Mouse (Mus musculus) bone marrow, adult 2 months (tissue): ENCODE results near the gene Sytl2. TPM values are rescaled to one million over a fixed set of nuclear protein-coding genes. Genes with fewer than 3 reads are reported as not detected.

ENCODE experiments used
- H3K27ac ChIP-seq: fragments of 200-500 bp; 2 replicates; pipeline ENCODE4 v1.5.1; 2012; ENCODE audit warnings: low read depth, mild to moderate bottlenecking, control low read depth, inconsistent platforms, low read length; ENCODE audit not compliant: control insufficient read depth, poor library complexity, insufficient read depth
- H3K4me1 ChIP-seq: fragments of 200-500 bp; 2 replicates; pipeline ENCODE4 v1.6.1; 2011; ENCODE audit warnings: low read length; ENCODE audit not compliant: control insufficient read depth, insufficient read depth
- H3K4me3 ChIP-seq: fragments of 200-500 bp; replicated peaks from 2 replicates; pipeline ENCODE3; 2011; ENCODE audit warnings: mild to moderate bottlenecking, low read depth, low read length, control low read depth; ENCODE audit not compliant: control insufficient read depth
- CTCF ChIP-seq: fragments of 200-500 bp; IDR thresholded peaks from 2 replicates; pipeline ENCODE4 v1.5.1; 2011; ENCODE audit warnings: low read length, control low read depth; ENCODE audit not compliant: control insufficient read depth, insufficient read depth
- POLR2A ChIP-seq: fragments of 200-500 bp; IDR thresholded peaks from 2 replicates; pipeline ENCODE4 v1.6.1; 2011; ENCODE audit warnings: low read depth, mild to moderate bottlenecking, control low read depth, low read length, borderline replicate concordance; ENCODE audit not compliant: control insufficient read depth
- WGBS: fragments of 180-500 bp; shearing (Covaris S2); methylation state at CpG from one replicate; pipeline ENCODE4 v1.1.7; 2018; 5-methylcytosine and 5-hydroxymethylcytosine counted together
- polyA plus RNA-seq: library from polyadenylated mRNA; stranded (reverse); fragments of >200 nt; gene quantifications from 2 replicates; pipeline ENCODE4 v1.2.4, GENCODE M21; 2011; ENCODE audit warnings: low replicate concordance; ENCODE audit not compliant: missing spikeins, insufficient read depth, insufficient read length

Sytl2 gene
- polyA plus RNA-seq, 1 experiment, result 0.85 TPM

DNA sequence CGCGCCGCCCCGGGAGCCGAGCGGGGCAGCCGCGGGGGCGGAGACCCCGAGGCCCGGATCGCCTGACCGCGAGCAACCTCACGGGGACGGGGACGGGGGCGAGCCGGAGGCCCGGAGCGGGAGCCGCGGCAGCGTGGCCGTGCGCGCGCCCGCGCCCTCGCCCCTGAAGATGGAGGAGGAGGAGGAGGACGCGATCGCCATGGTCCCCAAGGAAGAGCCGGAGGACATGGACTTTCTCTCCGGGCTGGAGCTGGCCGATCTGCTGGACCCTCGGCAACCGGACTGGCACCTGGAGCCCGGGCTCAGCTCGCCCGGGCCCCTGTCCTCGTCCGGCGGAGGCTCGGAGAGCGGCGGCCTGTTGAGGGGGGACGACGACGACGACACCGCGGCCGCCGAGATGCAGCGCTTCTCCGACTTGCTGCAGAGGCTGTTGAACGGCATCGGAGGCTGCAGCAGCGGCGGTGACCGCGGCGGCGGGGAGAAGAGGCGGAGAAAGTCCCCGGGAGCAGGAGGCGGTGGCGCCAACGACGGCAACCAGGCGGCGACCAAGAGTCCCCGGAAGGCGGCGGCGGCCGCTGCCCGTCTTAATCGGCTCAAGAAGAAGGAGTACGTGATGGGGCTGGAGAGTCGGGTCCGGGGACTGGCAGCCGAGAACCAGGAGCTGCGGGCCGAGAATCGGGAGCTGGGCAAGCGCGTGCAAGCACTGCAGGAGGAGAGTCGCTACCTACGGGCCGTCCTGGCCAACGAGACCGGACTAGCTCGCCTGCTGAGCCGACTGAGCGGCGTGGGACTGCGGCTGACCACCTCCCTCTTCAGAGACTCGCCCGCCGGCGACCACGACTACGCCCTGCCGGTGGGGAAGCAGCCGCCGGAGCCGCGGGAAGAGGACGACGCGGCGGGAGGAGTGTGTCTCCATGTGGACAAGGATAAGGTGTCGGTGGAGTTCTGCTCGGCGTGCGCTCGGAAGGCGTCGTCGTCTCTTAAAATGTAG lies 141.3 kb downstream of the Sytl2 start:
- TF ChIP-seq POLR2A, result peak; percentile 34; the same call in 1 of the 2 replicates
- TF ChIP-seq CTCF, result peak; percentile 15; the same call in 1 of the 2 replicates
- no peaks in the 10 kb centered on the region; the same call in 1 of the 2 replicates for H3K4me1 ChIP-seq
- peak overlapping the region; percentile 95 for H3K4me3 ChIP-seq
- WGBS, result under 1% methylated on average over 123 of the region's 123 CpGs
- peak overlapping the region; percentile 95 for H3K27ac ChIP-seq

DNA sequence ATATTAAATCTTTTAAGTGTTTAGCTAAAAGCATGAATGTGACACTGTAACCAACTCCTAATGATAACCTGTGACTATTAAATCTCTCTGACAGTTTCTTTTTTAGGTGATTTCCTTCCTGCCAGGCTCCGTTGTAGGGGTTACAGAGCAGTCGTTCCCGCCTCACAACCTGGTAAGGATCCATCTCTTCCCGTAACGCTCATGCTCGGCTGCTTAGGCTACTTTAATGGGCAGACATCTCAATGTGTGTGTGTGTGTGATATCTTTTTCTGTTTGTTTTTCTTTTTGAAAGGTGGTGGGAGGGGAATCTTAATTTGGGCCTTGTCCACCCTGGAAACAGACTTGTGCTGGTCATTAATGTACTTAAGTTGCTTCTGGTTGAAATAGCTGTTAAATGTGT lies 142.2 kb downstream of the Sytl2 start:
- TF ChIP-seq POLR2A (no peak), CTCF (no peak)
- H3K4me1 ChIP-seq, result no peaks in the 10 kb centered on the region; the same call in 1 of the 2 replicates
- peak overlapping the region; percentile 95 for H3K4me3 ChIP-seq
- WGBS, result 2% methylated on average over 6 of the region's 6 CpGs
- H3K27ac ChIP-seq, result no peak overlapping the region

DNA sequence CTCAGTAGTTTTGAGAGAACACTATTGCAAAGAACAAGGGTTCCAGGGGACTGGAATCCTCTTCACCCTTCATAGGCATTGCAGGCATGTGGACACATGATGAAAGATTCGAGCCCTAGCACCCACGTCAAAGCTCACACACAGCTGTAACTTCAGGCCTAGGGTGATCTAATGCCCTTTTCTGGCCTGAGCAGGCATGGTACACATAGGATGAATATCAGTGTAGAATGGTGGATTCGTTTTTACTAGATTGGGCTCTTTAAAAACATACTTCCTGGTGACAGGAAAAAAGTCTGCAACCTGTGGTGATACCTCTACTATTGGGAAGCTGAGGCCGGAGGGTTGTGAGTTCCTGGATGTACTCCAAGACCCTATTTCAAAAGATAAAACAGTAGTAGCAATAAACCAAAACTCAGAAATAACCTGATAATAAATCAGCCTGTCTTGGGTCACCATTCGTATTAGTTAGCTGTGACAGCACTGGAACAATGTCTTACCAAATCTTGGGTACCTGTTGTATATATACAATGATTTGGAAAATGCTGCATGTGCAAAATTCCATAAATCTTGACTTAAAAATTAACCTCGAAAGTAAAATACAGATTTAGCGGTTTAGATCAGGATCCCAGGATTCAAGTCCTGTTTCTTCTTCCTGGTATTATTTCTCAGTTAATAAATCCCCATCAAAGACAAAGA lies 154.2 kb downstream of the Sytl2 start:
- no peak for TF ChIP-seq POLR2A
- TF ChIP-seq CTCF, result no peak
- no peaks in the 10 kb centered on the region; the same call in 1 of the 2 replicates for H3K4me1 ChIP-seq
- H3K27ac ChIP-seq, result no peak overlapping the region
- WGBS, result 8% methylated on average over 7 of the region's 7 CpGs
- no peak overlapping the region for H3K4me3 ChIP-seq

DNA sequence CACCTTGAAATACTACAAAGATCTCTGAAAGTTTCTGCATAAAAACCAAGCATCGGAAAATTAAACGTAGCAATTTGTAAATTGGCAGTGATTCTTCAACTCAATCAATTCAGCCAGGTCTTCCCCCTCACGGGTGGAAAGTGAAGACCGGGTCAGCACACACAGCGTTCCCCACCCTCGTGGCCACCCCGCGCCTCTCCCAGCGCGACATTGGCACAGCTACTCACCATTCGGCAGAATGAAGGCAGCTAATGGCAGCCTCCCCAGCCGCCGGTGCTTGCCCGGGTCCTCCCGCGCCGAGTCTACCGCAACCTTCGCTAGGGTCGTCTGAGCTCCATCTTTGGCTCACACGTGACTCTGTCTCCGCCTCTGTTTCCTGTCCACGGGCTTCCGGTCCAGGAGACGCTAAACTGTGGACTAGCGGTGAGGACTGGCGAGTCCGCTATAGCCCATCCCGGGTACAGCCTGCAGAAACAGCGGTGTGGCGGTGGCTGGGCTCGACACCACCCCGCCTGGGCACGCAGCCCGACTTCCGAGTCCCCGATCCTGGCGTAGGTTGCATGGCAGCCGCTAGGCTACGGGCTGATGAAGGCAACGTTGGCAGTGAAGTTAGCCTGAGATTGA lies 154.9 kb downstream of the Sytl2 start, which contains the start of gene Tmem126a:
Gene Tmem126a, minus strand, starts transcription at position 385 of the 624 bp plus-strand sequence.
- WGBS, result under 1% methylated on average over 41 of the region's 41 CpGs
- TF ChIP-seq POLR2A (peak; percentile 92; the same call in 1 of the 2 replicates), CTCF (peak; percentile 30; the same call in 1 of the 2 replicates)
- Histone ChIP-seq H3K4me1 (no peaks in the 10 kb centered on the region; the same call in 1 of the 2 replicates), H3K27ac (peak within 1 kb of the TSS; percentile 9), H3K4me3 (peak within 1 kb of the TSS; percentile 79)

DNA sequence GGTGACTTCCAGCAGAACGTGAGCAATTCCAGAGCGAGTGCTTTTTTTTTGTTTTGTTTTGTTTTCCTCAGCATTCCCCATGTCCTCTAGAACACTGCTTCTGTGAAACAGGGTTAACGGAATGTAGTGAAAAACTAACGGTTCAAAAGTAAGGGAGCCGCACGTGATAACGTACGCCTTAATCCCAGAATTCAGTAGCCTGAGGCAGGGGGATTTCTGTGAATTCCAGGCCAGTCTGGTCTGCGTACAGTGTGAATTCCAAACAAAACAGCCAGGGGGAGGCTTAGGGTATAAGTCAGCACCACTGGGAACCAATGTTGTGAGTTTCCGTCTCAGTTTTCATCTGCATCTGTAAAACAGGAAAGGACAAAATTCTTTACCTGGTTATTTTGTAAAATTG lies 155.5 kb downstream of the Sytl2 start:
- H3K27ac ChIP-seq, result peak overlapping the region; percentile 9; the same call in 1 of the 2 replicates
- no peak for TF ChIP-seq CTCF
- no peak for TF ChIP-seq POLR2A
- no peaks in the 10 kb centered on the region; the same call in 1 of the 2 replicates for H3K4me1 ChIP-seq
- peak overlapping the region; percentile 79 for H3K4me3 ChIP-seq
- 3% methylated on average over 10 of the region's 10 CpGs for WGBS

Other genes starting within 250 kb of the Sytl2 start
- 185 and 222 TPM in 2 replicates for gene Picalm, start 172.0 kb upstream of the Sytl2 start, polyA plus RNA-seq
- not detected in 2 replicates for gene Ccdc83, start 36.5 kb upstream of the Sytl2 start, polyA plus RNA-seq
- not detected in 2 replicates for gene Ccdc89, start 124.3 kb downstream of the Sytl2 start, polyA plus RNA-seq
- 36.7 and 56.8 TPM in 2 replicates for gene Crebzf, start 140.5 kb downstream of the Sytl2 start, polyA plus RNA-seq
- gene Tmem126a, start 155.0 kb downstream of the Sytl2 start, polyA plus RNA-seq, result 13.7 and 15.3 TPM in 2 replicates
- 7.5 and 10.7 TPM in 2 replicates for gene Tmem126b, start 173.7 kb downstream of the Sytl2 start, polyA plus RNA-seq
- 2.6 and 11.7 TPM in 2 replicates for gene Dlg2, start 174.4 kb downstream of the Sytl2 start, polyA plus RNA-seq